Mouse (Mus musculus) frontal cortex, adult 2 months (tissue): Measurements from ENCODE around the gene Samd1. TPM values are rescaled to one million over a fixed set of nuclear protein-coding genes. Genes with fewer than 3 reads are reported as not detected.

ENCODE experiments used
- DNase-seq, 2 experiments: peaks; one replicate each; pipeline ENCODE4 v3.0.0; 2022; ENCODE audit warnings: low spot score in 1 of 2; ENCODE audit errors: extremely low spot score in 1 of 2
- polyA plus RNA-seq: library from polyadenylated mRNA; depleted of rRNA; stranded (reverse); fragments of >200 nt; gene quantifications from 2 replicates; pipeline ENCODE4 v1.2.3, GENCODE M21; 2012

Gene Samd1
- polyA plus RNA-seq, 1 experiment = 47.4 TPM

DNA sequence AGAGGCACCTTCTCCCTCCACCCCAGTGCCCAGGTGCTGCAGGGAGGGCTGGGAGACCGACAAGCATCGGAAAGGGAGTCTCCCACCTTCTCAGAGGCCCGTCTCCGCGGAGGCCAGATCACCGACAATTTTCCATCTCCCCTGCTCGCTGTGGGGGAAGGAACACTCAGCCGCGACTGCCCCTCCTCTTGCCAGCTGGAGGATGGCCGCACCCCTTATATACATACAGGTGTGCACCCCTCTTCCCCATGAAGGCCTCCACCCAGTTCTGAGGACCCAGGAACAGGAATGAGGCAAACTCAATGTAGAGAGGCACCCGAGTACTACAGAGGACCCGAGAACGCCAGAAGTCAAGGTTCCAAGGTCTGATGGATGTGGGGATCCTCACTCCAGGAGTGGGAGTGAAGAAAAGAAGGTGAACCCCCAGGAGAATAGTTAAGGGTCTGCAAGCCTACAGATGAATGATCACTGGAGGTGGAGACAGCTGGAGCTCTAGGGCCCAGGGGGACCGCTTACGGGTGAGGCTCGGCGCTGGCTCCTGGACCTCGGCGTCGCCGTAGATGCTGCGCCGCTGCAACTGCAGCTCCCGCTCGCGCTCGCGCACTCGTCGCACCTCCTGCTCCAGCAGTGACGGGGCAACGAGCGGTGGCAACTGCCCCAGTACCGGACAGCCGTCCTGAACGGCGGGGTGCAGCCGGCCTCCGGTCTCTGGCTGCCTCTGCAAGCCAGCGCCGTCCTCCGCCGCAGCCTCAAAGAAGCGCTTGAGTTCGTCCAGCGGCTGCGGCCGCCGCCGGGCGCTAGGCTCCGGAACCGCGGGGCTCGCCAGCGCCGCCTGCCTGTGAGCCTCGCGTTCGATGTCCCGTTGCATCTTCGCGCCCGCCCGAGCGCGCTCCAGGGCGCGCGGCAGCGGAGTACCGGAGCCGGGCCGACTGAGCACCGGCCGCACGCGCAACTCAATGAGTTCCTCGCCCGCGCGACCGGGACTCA, 13.4 kb downstream of the Samd1 start:
- peak in 1 of 2 experiments; percentile 63 for DNase-seq

DNA sequence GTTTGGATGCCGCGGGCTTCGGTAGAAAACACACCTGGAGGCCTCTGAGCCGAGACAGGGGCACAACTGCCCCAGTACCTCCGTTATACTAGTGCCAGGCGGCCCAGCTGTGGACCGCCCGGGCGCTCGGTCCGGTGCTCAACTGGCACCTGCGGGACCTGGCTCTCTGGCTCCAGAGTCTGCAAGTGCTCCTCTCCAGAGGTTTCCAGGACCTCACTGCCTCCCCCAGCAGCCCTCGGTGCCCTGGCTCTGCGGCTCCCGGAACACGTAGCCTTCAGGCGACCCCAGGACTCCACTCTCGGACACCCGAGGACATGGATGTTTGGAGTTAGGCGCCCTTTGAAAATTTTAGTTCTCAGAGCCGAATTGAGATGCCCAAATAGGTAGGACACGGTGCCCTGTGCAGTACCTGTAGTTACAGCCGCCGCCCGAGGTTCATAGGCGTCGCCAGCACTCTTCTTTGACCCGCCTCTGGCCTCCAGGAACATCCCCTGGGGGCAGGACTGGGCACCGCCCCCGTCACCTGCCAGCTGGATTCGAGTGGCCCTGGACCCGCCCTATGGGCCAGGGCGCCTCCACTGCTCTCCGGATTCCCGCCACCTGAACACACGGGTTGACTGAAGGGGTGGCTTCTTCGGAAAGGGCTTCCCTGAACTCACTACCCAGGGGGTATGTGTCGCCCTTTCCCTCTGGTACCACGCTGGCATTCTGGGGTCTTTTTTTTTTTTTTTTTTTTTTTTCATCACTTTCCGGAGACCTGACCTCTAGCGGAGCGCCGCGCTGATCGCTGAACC, 14.4 kb downstream of the Samd1 start, which contains the start of gene 2210011C24Rik:
TSS of gene 2210011C24Rik (minus strand) at position 467 of the 794 bp plus-strand sequence.
- DNase-seq = no peak

DNA sequence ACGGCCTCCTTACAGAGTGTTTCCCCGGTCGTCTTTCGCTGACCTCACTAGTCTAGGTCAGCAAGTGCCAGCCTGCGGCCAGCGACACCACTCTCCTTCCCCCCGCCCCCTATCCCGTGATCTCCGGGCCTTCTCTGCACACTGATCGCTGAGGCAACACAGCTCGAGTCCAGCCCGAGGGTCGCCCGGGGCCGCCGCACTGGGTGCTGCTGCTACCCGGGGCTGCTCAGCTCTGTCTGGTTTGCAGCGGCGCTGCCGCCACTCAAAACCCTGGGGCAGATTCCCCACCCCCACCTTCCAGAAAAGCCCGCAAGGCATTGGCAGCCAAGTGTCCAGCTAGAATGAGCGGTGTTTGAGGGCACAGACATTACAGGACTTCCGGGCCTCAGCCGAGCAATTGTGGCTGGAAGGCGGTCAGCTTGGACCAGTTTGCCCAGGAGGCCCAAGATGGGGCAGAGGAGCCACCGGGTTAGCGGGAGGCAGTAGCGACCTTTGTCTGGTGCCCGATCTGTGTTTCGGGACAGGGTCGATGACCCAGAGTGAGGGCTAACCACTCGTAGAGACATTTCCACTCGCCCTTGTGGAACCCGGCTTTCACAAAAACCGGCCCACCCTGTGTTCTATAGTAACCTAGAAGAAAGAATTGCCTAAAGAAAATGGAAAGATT, 15.2 kb downstream of the Samd1 start:
- DNase-seq = no peak

DNA sequence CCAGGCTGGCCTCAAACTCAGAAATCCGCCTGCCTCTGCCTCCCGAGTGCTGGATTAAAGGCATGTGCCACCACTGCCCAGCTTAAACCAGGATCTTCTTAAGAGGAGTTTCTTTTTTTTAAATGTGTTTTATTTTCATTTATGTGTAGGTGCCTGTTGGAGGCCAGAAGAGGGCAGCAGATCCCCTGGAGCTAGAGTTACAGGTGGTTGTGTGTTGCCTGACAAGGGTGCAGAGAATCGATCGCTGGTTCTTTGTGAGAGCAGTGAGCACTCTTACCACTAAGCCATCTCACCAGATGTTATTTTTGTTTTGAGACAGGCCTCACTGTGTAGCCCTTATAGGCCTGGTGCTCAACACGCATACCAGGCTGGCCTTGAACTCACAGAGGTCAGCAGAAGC, 18.4 kb downstream of the Samd1 start:
- DNase-seq = no peak

DNA sequence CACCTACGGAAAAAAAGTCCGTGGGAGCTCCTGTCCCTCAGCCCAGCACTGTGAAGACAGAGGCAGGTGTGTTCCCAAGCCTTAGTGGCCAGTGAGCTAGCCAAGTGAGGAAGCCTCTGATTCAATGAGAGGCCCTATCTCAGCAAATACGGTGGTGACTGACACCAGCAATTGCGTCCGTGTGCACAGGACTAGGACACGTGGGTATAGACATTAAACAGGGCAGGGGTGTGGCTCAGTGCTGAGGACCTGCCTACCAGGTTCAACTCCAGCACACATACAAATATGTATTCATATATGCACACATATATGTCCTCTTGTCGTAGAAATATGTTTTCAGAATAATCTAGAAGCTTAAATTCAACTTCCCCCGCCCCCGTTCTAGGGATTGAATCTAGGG, 22.3 kb downstream of the Samd1 start:
- DNase-seq = no peak

DNA sequence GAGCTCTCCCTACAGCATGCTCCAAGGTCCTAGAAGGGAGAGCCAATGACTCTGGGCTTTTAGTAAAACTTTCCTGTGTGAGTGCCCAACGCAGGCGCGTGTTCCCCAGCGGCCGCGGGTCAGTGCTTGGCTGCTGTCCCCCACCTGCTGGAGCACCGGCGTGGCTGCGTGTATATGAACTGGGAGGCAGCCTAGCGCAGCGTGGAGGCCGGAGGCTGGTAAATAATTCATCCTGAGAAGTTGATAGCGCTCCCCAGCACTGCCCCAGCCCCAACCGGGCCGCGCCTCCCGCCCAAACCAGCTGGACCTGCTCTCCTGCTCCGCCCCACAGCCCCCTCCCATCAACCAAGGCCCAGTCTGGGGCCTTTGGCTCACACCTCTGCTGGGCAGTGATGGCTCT, 23.6 kb downstream of the Samd1 start, which contains the start of gene Palm3:
TSS of gene Palm3 (plus strand) at position 376 of the 400 bp plus-strand sequence.
- DNase-seq = no peak

DNA sequence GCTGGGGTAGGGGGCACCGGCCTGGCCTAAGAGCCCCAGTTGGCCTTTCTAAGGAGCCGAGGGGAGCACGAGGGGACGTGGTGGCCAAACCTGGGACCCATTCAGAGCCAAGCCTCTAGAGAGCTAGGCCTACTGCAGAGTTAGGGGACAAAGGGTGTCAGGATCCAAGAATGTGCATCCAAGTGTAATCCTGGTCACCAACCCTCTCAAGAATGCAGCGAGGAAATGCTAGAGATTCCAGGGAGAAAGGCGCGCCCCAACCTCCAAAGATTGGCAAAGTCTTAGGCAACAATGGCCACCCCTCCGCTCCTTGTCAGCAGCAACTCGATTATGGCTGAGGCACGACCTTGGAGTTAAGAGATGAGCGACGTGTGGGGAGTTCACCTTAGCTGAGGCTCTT, 24.1 kb downstream of the Samd1 start:
- DNase-seq = no peak

DNA sequence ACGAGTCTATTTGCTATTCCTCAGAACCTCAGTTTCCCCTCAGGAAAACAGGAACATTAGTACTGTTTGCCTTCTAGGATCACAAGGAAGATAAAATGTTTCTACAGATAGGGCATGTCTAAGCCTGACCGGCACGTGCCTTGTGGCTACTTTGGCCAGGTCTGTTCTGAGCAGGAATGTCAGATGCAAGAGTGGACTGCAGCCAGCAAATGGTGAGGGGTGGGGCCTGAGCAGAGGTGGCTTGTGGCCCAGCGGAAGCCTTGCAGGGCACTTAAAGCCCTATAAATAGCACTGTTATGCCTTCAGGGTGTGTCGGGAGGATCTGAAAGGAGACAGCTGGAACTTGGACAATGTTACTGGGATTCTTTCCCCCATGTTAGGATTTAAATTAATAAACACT, 25.6 kb downstream of the Samd1 start:
- DNase-seq = no peak

DNA sequence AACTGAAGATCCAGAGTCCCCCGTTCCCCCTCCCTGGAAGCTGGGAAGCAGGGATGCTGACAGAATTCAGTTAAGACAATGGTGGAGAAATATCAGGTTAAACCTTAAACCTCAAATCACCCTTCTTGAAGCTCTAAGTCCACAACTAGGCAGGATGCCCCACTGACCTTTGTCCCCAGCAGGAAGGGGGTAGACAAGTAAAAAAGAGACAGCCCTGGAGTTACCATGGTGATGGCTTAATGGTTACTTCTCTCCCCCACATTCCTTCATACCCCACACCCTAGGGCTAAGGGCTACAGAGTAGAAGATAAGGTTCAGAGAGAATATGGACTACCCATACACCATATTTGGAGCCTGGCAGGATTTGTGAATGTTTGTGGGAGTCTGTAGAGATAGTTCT, 26.2 kb downstream of the Samd1 start:
- DNase-seq = no peak

DNA sequence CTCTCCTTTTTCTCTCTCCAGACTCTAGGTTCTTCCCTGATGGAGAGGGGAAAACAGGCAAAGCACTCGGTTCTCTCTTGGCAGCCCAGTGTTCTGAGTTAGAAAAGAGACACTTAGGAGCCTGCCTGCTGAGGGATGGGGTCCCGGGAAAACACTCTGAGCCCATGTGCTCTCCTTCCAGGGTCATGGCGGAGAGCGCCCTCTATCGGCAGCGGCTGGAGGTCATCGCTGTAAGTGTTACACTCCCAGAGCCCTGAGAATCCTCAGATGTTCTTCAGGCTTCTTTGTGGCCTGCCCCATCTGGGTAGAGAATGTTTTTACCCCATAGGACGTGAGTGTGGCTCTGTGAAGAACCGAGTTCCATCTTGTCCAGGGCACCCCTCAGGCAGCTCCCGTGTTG, 26.7 kb downstream of the Samd1 start:
- DNase-seq = no peak

DNA sequence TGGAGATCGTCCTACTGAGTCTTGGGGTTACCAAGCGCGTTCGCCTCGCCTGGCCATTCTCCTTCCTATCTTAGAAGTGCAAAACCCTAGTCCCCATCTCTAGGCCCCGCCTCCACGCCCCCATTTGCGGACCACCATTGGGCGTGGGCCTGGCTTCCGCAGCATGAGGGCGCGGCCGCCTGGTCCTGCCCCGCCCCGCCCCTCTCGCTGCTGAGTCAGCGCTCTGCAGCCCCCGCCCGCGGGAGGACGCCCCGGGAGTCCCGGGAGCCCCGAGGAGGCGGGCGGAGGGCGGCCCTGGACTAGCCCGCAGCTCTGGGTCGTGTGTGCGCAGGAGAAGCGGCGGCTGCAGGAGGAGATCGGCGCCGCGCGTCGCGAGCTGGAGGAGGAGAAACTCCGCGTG, 28.4 kb downstream of the Samd1 start:
- no peak for DNase-seq

DNA sequence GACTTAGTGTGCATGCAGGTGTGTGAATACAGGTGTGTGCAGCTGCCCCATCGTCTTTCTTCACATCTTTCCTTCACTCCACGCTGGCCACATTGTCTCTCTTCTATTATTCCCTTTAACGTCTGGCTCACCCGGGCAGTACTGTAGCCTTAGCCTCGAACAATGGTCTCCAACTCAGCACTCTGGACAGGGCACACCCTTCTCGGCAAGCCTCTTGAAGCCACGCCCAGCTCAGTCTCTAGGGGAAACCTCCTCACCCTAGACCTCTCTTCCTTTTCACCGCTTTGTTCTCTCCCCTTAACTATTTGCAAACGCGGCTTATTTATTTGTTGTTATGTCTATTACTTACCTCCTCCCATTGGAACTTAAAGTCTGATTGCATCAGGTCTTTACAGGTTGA, 30.0 kb downstream of the Samd1 start:
- DNase-seq = no peak

DNA sequence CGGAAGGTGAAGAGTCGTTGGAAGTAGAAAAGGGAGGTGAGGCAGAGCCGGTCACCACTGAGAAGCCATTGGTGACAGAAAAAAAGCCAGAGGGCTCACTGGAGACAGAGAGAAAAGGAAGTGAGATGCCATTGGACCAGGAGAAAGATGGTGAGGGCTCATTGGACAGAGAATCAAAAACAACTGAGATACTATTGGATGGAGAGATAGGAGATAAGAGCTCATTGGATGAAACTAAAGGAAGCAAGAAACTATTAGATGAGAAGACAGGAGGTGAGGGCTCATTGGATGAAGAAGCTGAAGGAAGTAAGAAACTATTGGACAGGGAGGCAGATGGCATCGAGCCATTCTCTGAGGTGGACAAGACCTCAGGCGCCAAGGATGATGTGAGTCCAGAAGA, 31.8 kb downstream of the Samd1 start:
- no peak for DNase-seq

DNA sequence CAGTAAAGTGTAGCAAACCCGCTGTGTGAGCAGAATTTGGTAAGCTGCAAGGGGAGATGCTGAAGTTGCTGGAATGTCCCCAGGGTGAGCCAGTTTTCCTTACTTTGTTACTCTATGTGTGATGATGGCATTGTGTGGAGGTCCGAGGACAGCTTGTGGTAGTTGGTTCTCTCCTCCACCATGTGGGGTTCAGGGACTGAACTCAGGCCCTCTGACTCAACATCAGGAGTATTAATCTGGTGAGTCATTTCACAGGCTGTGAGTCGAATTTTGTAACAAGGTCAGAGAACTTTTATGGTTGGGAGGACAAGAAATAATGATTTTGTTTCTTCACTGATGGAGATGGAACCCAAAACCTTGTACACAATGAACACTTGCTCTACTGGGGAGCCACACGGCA, 35.3 kb downstream of the Samd1 start:
- no peak for DNase-seq

DNA sequence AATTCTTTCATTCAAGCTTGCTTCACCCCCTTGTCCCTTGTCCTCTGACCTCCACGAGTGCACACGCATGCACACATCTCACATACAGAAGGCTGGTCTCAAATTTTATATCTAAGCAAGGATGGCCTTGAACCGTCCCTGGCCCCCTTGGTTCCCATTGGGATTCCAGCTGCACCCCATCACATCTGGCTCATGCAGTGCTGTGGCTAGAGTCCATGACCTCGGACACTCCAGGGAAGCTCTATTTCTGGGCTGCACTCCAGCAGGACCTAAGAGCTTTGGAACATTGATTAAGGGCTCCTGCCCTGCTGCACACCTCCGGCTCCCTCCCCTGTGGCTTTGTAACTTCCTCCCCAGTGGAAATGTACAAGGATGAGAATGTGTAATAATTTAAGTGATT, 40.5 kb downstream of the Samd1 start:
- DNase-seq = no peak

DNA sequence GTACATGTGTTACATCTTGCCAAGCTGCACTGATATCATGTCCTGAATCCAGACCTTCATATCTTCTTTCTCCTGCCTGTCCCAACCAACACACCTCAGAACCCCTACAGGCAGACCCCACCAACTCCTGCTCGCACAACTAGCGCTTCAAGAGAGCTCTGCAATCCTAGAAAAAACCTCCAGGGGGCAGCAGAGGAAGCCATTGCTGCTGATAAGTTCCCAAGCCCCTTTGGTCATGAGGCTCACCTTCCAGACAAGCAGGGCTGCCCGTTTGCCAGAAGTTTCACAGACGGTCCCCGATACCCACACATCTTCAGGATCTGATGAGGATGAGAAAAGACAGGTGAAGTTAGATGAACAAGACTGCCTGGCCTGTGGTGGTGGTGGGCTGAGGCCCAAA, 41.6 kb downstream of the Samd1 start:
- DNase-seq = peak in 1 of 2 experiments; percentile 87

DNA sequence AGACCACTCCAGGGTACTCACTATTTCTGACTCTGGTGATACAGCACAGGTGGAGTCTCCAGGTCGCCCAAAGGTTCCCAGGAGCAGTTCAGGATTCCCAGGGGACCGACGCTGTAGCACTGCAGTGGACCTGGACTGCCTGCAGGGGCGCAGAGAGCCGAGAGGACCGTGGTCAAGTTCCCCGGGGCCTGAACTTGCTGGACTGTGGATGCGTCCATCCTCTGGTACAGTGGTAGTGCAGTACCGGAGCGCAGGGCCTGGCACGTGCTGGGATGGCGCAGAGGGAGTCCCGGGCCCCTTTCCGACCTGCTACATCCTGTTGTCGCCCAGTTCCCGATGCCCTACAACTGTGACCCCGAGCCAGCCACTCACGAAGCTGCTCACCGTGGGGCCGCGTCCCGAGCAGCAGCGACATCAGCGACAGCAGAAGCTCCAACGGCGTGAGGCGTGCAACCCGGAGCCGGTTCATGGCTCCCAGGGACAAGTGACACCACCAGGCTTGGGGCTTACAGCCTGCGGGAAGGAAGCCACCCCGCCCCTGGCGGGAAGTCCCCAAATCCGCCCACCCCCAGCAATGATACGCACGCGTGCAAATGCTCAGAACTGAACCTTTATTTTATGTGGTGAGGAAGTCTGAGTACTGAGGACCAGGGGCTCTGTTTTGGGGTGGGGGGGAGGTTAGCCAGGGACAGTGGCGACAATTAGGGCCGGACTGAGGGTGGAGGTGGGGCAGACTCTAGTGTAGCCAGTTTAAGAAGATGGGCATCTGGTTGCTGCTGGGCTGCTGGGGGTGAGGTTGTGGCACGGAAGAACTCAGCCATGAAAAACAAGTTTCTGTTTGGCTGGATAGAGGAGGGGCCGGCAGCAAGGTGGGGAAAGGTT, 44.8 kb downstream of the Samd1 start, which contains the start of gene Il27ra:
TSS of gene Il27ra (minus strand) at position 524 of the 882 bp plus-strand sequence.
- DNase-seq = no peak

DNA sequence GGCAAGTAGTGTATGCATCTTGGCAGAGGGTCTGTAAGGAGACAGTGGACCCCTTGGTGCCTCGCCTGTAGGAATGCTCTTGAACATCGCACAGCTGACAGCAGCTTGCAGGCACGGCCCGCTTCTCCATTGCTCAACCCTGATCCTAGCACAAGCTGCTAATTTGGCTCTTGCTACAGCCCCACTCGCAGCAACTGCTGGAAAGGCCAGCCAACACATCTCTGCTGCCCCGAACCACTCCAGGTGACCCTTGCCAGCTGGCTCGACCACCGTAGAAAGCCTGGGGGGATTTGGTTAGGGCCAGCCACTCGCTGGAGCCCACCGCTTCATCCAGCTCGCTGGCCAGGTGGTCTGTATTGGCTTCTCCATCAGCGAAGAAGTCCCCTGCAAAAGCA, 45.5 kb downstream of the Samd1 start:
- DNase-seq = no peak

DNA sequence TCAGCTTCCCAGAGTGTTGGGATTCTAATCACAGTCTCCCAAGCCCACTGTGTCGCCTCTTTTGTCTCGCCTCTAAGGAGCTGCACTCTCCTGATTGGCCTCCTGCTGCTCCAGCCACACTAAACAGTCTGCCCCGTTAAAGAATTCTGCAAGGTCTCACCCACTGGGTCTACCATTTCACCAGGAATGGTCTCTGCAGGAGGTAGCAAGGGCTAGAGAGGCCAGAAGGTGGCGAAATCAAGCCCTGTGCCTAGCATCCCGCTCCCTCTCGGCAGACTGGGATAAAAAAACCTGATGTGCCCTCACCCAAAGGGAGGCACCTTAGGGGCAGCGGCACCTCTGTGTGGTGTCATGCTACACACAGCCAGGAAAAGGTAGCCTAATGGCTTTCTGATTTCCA, 46.6 kb downstream of the Samd1 start:
- no peak for DNase-seq

DNA sequence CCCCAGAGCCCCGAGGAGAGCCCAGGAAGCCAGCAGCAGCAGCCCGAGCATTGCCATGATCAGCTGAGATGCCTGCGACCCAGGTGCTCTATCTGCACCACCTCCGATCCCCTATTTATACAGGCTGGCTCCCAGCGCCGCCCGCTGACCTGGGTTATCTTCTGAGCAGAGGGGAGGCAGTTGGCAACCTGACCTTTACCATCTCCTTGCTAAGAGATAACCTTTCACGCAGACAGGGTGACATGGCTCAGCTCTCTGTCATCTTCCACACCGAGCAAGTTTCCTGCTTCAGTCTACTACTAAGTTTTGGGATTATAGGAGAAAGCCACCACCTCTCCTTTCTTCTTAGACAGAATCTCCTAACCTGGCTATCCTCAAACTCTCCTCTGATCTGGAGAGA, 47.4 kb downstream of the Samd1 start, which contains the start of gene Rln3:
TSS of gene Rln3 (minus strand) at position 101 of the 400 bp plus-strand sequence.
- no peak for DNase-seq
